Mouse (Mus musculus): ENCODE measurements around the gene Hist1h2bf. TPM values are rescaled to one million over a fixed set of nuclear protein-coding genes. Genes with fewer than 3 reads are reported as not detected.
A peak's percentile ranks its signal among the peaks of the same experiment; 100 is the strongest.
"Not testable (repeated sequence)": the region's sequence is repeated elsewhere in the genome, so short reads cannot be mapped to it uniquely, and the experiment has no call there.

Gene Hist1h2bf
- total RNA-seq, 2 experiments from 2014 or later = 34.6 to 44.5 TPM

DNA sequence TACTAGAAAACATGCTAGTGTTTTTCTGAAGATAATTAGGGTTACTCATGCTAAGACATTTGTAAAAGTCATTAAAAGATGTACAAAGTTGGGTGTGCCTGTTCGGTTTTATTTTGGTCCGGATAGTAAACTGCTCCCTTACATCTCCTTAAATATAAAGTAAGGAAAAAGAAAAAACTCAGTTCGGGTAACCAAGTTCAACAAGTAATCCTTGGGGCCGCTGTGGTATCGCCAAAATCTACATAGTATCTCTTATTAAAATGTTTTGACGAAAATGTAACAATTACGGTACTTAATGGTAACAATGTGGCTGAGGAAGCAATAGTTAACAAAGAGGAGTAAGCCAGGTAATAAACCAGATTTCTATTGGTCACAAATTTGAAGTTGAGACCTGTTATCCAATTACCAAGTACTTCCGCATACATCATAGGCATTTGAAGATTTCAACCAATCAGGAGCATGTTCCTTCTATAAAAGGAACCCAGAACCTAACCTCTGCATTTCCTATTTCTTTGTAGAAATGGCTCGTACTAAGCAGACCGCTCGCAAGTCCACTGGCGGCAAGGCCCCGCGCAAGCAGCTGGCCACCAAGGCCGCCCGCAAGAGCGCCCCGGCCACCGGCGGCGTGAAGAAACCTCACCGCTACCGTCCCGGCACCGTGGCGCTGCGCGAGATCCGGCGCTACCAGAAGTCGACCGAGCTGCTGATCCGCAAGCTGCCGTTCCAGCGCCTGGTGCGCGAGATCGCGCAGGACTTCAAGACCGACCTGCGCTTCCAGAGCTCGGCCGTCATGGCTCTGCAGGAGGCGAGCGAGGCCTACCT, 29.8 kb downstream of the Hist1h2bf start, which contains the start of gene Hist1h3f:
Hist1h3f (plus strand) TSS at position 88 of the 822 bp plus-strand sequence.
- peak; percentile 66 to 70 for DNase-seq

DNA sequence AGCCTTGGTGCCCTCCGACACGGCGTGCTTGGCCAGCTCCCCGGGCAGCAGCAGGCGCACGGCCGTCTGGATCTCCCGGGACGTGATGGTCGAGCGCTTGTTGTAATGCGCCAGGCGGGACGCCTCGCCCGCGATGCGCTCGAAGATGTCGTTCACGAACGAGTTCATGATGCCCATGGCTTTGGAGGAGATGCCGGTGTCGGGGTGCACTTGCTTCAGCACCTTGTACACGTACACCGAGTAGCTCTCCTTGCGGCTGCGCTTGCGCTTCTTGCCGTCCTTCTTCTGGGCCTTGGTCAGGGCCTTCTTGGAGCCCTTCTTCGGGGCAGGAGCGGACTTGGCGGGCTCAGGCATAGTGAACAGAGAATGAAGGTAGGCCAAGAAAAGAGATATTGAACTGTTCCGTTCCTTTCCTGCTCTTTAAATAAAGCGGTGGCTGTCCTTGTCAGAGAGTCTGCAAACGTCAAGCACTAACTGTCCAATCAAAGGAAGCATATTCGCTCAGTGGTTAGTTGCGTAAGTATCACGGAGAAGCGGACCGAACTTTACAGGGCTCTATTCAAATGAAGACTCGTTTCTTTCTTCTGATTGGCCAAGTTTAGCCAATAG, 30.9 kb downstream of the Hist1h2bf start, which contains the start of gene Hist1h2bh:
Hist1h2bh (minus strand) TSS at position 394 of the 609 bp plus-strand sequence.
- peak; percentile 59 to 71 for DNase-seq

DNA sequence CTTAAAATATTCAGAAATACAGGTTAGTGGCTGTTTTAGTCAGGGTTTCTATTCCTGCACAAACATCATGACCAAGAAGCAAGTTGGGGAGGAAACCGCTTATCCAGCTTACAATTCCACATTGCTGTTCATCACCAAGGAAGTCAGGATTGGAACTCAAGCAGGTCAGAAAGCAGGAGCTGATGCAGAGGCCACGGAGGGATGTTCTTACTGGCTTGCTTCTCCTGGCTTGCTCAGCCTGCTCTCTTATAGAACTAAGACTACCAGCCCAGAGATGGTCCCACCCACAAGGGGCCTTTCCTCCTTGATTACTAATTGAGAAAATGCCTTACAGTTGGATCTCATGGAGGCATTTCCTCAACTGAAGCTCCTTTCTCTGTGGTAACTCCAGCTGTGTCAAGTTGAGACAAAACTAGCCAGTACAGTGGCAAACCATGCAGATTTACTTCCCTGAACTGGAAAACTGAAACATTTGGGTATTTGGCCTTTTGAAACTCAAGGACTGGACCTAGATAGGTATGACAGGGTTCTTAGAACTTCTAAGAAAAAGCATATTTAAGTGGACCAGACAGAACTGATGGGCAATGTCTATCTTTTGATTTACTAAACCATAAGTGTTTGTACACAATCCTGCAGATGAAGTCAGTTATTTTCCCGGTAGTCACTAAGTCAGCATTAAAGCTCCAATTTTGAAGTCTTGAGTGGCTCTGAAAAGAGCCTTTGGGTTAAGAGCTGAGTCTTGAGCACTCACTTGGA, 31.6 kb downstream of the Hist1h2bf start:
- not testable (repeated sequence) for DNase-seq

GRCm38 (mm10) chr13:23541497-23541896, 32.5 kb downstream of the Hist1h2bf start:
- no peak for DNase-seq

DNA sequence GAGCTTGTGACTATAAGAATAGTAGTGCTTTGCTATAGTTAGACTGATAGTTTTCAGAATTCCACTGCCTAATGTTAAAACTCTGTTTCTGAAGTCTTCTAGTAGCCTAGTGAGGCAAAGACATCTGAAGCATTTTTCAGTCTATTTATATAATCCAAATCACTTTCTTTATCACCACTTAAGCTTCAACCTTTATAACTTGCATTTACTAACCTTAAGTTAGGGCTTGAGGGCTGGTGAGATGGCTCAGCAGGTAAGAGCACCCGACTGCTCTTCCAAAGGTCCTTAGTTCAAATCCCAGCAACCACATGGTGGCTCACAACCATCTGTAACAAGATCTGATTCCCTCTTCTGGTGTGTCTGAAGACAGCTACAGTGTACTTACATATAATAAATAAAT, 34.2 kb downstream of the Hist1h2bf start:
- DNase-seq = not testable (repeated sequence)

DNA sequence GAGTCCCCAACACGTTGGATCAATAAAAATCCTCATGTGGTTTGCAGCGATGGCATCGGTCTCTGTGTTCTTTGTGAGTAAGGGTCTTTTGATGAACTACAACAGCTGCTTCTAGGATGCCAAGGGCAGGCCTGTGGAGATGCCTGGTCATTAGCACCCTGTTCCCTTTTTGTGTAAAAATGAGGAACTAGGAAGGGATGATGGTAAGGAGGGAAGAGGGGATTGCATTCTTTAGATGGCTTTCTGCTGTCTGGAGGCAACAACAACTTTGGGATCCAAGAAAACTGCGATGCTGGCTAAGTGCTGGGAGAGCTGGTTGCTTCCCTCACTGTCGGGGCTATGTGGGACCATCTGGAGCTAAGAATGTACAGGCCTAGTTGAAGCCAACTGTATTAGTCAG, 35.7 kb downstream of the Hist1h2bf start:
- no peak for DNase-seq

- no peak for DNase-seq
These were observed 36.8 kb downstream of the Hist1h2bf start for GRCm38 (mm10) chr13:23537006-23537710.

DNA sequence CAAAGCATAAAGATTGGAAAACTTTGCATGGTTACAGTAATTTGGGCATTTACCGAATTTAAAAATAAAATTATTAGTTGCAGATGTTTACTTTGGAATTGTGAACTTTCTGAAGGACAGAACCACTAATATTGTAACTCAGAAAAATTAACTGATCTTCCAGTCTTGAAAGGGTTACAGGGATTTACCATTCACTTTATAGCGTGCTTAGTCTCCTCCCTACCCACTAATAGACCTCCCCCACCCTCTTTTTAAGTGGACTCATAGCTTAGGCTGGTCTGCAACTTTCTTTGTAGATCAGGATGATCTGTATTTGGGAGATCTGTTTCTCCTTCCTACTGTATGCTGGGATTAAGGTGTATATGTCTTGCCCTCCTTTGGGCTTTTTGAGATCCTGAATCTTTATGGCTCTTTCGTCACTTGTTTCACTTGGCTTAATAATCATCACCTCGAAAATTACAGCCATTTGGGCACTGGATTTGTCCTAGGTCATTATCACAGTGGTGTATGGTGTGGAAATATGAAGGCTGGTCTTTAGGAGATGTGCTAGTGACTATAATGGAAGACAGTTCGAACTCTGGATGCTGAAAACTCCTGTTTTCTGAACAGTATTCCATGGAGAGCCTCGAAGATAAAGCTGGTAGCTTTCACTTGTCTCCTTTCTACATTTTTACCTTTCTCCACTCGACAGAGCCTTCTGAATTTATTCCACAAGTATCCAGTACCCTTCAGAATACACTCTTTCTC, 37.7 kb downstream of the Hist1h2bf start:
- no peak for DNase-seq

- DNase-seq = peak; percentile 85 to 88
These were observed 38.6 kb downstream of the Hist1h2bf start, which contains the start of gene Hist1h3g for GRCm38 (mm10) chr13:23535137-23536075. Gene Hist1h3g (plus strand): TSS chr13:23535422.

DNA sequence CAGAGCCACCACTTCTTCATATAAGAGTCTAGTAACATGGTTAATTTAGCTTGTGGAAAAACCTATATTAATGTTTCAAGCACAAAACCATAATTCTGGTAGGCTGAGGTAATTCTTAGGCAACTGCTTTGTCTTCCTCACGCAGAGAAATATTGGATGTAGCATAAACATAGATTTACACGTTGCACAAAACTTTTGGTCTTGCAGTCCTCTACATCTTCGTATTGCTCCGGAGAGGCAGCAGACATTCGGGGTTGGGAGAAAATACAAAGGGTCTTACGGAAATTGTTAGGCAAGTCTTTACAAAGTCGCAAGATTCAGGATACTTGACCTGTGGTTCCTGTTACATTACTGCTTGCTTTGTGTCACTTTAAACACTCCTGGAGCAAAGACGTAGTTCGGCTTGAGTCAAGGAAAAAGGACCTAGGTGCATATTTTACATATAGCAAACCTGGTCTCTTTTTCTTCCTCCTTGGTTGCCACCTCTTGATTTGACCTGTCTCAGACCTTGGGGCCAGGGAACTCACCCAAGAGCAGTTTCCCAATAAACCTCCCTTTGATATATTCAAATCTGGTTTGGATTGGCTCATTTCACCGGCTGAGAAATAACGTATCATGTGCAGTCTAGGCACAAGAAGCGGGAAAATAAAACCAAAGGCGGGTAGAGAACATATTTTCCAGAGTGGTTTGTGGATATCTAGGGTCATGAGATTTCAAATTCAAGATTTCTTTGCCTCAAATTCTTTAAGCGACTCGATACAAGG, 39.4 kb downstream of the Hist1h2bf start:
- DNase-seq = peak in 1 of 2 experiments; percentile 16

DNA sequence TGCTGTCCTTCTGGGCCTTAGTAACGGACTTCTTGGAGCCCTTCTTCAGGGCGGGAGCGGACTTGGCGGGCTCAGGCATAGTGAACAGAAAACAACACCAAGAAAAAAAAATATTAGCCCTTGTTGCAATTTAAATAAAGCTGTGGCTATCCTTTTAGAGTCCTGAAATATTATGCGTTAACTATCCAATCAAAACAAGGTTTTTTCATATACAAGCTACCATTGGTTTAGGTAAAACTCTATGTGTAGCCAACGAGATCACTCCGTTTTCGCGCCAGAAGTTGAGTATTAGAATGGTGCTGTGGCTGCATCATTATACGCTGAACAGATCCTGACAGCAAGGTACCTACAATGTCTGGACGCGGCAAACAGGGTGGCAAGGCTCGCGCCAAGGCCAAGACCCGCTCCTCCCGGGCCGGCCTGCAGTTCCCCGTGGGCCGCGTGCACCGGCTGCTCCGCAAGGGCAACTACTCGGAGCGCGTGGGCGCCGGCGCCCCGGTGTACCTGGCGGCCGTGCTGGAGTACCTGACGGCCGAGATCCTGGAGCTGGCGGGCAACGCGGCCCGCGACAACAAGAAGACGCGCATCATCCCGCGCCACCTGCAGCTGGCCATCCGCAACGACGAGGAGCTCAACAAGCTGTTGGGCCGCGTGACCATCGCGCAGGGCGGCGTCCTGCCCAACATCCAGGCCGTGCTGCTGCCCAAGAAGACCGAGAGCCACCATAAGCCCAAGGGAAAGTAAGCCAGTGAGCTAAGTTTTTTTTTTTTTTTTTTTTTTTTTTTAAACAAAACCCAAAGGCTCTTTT, 40.2 kb downstream of the Hist1h2bf start, which contains the start of gene Hist1h2af:
Hist1h2af (plus strand) TSS at position 347 of the 808 bp plus-strand sequence.
- DNase-seq = peak; percentile 61 to 67

- DNase-seq = no peak
These were observed 41.5 kb downstream of the Hist1h2bf start for GRCm38 (mm10) chr13:23532262-23533075.

DNA sequence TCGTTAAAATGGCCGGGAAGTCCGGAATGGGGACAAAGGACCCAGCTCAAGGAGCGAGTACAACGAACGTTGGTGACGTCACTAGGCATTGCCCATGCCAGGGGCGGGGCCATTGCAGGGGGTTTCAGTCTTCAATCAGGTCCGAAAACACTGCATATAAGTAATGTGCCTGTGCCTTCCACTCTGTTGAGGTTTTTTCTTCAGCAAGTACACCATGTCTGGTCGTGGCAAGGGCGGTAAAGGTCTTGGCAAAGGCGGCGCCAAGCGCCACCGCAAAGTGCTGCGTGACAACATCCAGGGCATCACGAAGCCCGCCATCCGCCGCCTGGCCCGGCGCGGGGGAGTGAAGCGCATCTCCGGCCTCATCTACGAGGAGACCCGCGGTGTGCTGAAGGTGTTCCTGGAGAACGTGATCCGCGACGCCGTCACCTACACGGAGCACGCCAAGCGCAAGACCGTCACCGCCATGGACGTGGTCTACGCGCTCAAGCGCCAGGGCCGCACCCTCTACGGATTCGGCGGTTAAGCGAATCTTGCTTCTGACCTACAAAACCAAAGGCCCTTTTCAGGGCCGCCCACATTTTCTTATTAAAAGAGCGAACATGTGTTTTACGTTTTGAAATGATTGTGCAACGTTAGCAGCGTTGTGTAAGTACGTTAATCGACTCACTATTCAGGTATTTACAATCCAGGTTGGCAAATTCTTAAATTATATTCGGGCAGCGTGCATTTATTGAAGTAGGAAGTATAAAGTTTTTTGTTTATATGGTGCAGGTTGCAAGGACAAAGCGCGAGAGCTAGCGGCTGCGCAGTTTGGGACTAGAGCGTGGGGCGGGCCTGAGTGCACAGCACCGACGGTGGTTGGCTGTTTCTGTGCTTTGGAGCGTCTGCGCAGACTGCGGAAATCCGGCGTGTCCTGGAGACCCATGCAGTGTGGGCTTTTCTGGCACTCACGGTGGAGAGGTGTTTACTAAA, 42.8 kb downstream of the Hist1h2bf start, which contains the start of gene Hist1h4h:
Hist1h4h (plus strand) TSS at position 150 of the 975 bp plus-strand sequence.
- peak; percentile 93 to 94 for DNase-seq

DNA sequence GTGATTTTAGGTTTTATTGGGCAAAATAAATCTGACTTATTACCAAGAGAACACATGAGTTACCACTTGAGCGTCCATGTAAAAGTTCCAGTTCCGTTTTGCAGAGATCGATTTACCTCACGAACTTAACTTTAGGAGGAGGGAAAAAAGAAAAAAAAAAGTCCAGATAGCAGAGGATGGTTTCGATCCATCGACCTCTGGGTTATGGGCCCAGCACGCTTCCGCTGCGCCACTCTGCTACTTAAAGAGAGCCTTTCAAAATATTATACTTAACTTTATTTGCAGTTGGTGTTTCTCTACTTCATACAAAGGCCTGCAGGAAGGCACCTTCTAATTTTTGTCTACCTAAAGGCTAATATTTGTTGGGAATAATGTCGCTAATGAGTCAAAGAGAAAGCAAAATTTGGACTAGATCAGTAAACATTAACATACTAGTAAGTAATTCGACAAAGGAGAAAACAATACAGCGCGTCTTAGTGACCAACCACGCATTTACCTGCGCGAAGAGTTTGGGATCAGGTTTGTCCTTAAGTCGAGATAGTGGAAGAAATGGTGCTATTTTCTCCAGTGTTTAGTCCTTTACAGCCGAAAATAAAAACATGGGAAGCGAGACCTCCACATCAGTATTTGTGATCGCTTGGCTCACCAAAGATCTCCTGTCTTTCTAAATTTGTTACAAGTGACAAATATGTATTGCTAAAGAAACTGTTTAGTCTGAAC, 43.7 kb downstream of the Hist1h2bf start:
- peak; percentile 41 to 56 for DNase-seq
